18 mouse cellular contexts compared by ENCODE assay signal in genomic region chr19:55382745-55383144, GRCm38 (mm10).
"Had no signal": no experiment of that assay in that cellular context is flagged by ENCODE, and none has a peak within 500 bp of the region (broad histone marks: within the 10 kb centered on the region; RNA-seq: fewer than 3 reads in every experiment).

No protein-coding gene starts in this region.

- H3K27me3 ChIP-seq: kidney, embryonic 15.5 days; limb, embryonic 12.5 days; limb, embryonic 15.5 days; lung, embryonic 15.5 days; neural tube, embryonic 13.5 days had no signal

- DNase-seq: kidney, adult 8-10 months; kidney, postnatal 10 days; kidney, postnatal 36 days; left cerebral cortex, postnatal 4 days; lung, adult 18-20 months; lung, postnatal 10 days; lung, postnatal 36 days; thymus, adult 18-20 months; thymus, postnatal 4 days had no signal

- ATAC-seq: intestine, postnatal 0 days had no signal

- H3K9ac ChIP-seq: kidney, embryonic 15.5 days; limb, embryonic 12.5 days; limb, embryonic 15.5 days; liver, embryonic 14.5 days; lung, embryonic 15.5 days; neural tube, embryonic 13.5 days had no signal

- H3K4me3 ChIP-seq: kidney, embryonic 15.5 days; limb, embryonic 12.5 days; limb, embryonic 15.5 days; lung, embryonic 15.5 days; myocyte; neural tube, embryonic 13.5 days had no signal

- H3K27ac ChIP-seq: kidney, embryonic 15.5 days; limb, embryonic 12.5 days; limb, embryonic 15.5 days; liver, embryonic 14.5 days; lung, embryonic 15.5 days; neural tube, embryonic 13.5 days had no signal

- H3K4me2 ChIP-seq: limb, embryonic 12.5 days; limb, embryonic 15.5 days; liver, embryonic 11.5 days; lung, embryonic 15.5 days; neural tube, embryonic 13.5 days had no signal

- H3K9me3 ChIP-seq: kidney, embryonic 15.5 days; limb, embryonic 12.5 days; limb, embryonic 15.5 days; lung, embryonic 15.5 days; neural tube, embryonic 13.5 days had no signal

- H3K36me3 ChIP-seq: kidney, embryonic 15.5 days; limb, embryonic 12.5 days; limb, embryonic 15.5 days; lung, embryonic 15.5 days; neural tube, embryonic 13.5 days had no signal
